Mouse (Mus musculus): ENCODE results near the gene Olfr1395.
"Not testable (repeated sequence)": the region's sequence is repeated elsewhere in the genome, so short reads cannot be mapped to it uniquely, and the experiment has no call there.

The Olfr1395 gene

DNA sequence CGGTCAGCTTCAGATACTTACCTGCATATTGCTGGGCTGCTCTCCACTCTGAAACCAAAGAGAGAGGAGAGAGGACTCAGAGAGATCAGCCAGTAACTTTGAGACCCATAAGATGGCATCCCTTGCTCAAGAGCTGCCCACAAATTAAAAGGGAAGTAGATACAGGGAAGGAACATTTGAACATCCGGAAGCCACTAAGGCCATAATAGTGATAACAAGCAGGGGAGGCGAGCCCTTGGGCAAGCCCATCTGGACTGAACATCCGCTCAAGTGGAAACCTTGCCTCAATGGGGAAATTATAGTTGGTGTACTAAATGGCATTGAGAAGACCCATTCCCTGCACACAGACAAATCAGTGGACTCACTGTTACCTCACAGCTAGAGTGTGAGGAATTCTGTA is 28.5 kb downstream of the Olfr1395 start:
- DNase-seq (ENCODE audit: low read depth, low spot score) = no peak

DNA sequence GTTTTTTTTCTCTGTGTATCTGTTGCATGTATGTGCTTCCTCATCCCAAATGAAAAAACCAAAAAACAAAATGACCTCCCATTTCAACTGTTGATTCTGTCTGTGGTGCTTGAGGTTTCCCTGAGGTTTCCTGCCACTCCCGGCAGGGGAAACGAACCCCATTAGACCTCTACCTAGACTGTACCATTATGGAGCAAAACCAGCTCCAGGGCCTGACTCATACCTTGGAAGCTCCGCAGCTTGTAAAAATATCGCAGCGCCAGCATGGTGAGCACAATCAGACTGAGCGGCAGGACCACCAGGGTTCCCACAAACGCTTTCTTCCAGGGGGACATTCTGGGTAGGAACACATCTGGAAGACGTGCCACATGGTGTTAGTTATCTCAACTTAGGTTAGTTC is 33.3 kb downstream of the Olfr1395 start:
- no peak for DNase-seq (ENCODE audit: low read depth, low spot score)

DNA sequence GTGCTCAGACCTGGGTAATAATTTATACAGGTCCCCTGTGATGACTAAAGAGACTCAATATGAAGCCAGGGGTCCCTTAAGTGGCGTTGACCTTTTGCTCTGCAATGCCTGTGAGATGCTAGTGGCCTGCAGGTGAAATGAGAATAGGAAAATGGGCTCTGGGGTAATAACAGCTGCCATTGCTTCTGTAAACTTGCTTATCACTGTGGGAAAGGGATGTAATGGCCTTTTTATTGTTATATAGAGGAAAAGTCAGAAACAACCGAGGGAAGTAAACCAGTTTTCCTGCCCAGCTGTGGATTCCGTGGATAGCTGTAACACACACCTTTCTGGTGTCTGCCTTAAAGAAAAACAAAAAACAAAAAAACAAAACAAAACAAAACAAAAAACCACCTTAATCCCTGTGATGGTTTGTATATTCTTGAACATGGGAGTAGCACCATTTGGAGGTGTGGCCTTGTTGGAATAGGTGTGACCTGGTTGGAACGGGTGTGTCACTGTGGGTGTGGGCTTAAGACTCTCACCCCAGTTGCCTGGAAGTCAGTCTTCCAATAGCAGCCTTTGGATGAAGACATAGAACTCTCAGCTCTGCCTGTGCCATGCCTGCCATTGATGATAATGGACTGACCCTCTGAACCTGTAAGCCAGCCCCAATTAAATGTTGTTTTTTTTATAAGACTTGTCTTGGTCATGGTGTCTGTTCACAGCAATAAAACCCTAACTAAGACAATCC is 34.1 kb downstream of the Olfr1395 start:
- not testable (repeated sequence) for DNase-seq (ENCODE audit: low read depth, low spot score)

DNA sequence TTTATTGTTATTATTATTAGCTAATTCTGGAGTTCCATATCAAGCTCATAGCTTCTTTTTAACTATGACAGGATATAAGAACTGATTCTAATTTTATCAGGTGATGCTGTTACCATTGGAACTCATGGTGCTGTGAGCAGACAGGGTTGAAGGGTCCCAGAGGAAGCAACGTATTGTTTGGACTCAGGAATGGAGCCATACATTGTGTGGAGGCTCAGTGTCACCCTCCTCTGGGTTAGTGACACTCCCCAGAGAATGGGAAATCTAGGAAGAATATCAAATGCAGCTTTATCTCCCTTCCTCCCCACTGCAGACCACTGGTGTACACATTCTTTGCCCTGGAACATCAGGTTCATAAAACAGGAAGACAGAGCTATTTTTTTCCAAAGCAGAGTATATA is 41.1 kb downstream of the Olfr1395 start:
- no peak for DNase-seq (ENCODE audit: low read depth, low spot score)

DNA sequence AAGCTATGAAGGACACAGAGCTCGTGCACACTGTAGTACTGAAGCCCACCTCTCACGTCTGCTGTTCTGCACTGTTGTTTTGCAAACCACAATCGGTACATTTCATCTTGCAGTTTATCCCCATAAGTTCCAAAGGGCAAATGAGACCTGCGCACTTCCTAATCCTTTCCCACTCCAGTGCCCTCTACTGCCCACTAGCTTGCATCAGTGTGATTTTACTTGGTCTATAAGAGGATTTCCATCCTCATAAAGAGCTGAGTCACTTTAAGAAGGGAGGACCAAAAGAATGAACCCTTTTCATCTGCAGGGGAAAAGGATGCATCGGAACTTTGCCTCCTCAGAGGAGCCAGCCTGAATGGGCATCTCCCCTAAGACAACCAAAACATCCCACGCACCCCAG is 44.4 kb downstream of the Olfr1395 start:
- peak; percentile 12 for DNase-seq (ENCODE audit: low read depth, low spot score)

DNA sequence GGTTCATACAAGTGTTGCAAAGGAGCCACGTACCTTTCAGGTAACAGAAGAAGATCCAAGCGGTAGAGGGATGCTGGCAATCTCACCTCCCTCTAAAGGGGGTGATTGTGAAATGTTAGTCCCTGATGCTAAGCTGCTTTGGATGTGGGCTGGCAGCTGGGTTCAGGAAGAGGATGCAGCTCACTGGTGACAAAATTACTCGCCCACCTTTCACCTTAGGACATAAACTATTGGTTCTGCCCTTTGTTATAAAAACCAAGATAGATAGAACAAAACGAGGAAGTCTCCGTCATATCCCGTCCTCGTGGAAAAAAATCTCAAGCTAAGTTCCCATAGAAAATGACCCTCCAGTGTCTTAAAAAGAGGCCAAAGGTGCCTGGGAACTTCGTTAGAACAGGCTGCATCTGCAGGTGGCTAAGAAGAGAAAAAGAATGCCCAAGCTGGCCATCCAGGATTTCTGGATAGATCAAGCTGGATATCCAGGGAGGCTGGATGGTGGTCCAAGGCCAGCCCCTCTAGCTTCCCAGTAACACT is 44.9 kb downstream of the Olfr1395 start, which contains the start of gene Btnl9:
Gene Btnl9 (minus strand): TSS at position 205 of the 534 bp plus-strand sequence.
- DNase-seq (ENCODE audit: low read depth, low spot score) = no peak

DNA sequence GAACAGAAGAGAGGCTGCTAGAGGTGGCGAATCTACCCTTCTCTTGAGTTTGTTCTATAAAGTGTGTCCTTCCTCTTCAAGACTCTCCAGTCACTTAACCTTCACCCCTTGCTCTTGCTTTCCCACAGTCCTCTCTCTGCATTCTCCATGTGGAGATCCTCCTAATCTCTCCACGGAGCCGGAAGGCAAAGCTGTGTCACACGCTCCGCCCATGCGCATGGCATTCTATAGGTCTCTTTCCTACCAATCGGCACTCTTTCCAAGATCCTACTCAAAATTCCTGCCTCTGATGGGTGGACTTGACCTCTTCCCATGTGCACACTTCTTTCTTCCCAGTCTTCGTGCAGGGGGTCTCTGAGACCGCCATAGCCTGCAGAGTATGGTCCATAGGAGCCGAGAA is 45.6 kb downstream of the Olfr1395 start:
- DNase-seq (ENCODE audit: low read depth, low spot score) = no peak

DNA sequence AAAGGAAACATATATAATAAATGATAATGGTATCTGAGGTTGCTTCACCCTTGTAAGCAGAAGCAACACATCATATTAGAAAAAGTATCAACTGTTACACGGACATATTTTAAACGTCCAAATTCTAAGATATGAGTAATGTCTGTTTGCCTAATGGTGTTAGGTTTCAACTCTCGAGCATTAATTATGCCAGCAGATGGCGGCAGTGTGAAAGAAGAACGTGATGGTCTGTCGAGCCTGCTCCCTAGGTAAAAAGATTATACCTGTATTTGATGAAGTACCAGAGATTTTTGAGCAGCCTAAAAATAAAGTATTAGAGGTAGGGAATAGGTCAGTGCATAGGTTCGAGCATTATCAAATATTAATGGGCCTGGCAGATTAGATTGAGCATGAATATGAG is 47.7 kb downstream of the Olfr1395 start:
- peak; percentile 83 for DNase-seq (ENCODE audit: low read depth, low spot score)

DNA sequence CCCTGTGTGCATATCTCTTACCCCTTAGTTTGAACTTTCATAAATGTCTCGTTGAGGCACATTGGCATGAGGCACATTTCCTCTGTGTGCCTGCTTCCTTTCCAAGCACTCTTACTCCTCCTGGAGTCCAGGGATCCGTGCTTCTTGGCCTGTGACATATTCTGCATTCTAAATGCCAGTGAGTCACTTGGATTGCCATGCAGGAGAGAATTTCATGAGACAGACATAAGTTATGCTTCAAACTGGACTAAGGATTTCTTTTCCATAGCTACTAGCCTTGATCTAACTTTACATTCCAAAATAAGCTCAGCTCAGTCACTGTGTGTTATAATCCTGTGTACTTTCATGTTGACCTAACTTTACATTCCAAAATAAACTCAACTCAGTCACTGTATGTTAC is 49.0 kb downstream of the Olfr1395 start:
- DNase-seq (ENCODE audit: low read depth, low spot score) = peak; percentile 49

DNA sequence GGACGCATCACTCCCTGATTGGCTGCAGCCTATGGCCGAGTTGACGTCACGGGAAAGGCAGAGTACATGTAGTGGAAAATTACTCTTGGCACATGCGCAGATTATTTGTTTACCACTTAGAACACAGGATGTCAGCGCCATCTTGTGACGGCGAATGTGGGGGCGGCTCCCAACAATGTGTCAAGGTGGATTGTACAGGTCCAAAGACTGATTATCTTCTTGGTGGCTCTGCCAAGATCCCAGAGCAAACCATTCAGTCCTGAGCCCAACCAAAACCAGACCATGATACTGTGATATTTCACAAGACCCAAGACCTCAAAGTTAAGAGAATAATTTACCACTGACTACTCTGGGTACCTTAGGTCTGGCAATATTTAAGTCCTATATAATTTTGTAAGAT is 52.7 kb downstream of the Olfr1395 start:
- not testable (repeated sequence) for DNase-seq (ENCODE audit: low read depth, low spot score)

DNA sequence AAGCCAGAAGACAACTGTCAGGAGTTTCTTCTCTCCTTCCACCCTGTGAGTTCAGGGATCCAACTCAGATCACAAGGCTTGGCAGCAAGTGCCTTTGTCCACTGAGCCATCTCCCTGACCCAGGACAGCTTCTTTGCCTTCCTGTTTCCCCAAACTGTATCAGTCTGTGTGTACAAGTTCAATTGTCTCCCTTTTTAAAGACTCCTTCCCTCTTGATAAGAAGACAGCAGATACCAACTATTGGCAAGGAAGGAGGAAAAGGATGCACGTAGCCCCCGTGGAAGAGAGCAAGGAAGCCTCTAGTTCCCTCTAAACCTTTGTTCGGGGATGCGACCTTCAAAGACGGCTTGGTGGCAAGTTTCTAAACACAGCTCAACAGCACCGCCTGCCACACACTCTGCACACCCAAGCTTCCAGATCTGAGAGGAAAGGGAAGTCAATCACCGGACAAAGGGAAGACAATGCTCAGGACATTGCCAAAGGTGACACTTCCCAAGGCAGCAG is 53.8 kb downstream of the Olfr1395 start:
- DNase-seq (ENCODE audit: low read depth, low spot score) = no peak
